Mouse (Mus musculus) R1 (cell line): Measurements from ENCODE around the gene Prkg1.
"Not testable (repeated sequence)": the region's sequence is repeated elsewhere in the genome, so short reads cannot be mapped to it uniquely, and the experiment has no call there.

Source experiments
- DNase-seq: peaks from one replicate; pipeline ENCODE4 v3.0.0-alpha.2; 2018; ENCODE audit warnings: low read depth, low spot score

The Prkg1 gene

DNA sequence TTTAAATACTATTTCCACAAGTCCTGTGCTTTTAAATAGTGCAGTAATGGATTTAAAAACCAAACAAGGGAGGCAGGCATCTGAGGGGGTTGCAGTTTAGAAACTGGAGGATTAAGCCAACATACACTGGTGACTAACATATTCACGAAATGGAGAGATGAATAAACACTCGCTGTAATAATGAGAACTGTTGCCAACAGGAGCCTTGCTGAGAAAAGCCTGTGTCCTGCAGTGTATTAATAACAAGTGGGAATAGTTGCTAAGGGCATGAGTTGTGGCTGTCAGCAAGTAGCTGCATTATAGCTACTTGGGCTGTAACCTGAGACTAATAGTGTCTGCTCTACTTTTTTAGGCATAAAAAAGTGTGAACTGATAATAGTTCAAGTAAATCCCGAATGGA lies 480.3 kb downstream of the Prkg1 start:
- no peak for DNase-seq

DNA sequence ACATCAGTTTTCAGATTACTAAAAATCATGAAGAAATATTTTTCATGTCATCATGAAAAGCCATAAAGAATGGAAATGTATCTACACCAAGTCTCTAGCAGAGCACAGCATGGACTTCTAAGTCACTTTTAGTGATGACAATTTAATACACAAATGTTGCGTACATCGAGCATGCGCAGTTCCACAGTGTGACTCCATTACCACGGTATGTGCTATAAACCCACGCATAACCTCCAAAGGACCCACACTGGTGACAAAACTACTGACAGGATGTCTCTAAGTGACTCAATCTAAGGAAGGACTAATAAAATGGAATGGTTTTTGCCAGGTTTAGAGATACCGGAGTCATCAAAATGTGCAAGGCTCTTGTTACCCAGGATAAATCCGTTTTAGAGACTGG lies 480.7 kb downstream of the Prkg1 start:
- DNase-seq: no peak

DNA sequence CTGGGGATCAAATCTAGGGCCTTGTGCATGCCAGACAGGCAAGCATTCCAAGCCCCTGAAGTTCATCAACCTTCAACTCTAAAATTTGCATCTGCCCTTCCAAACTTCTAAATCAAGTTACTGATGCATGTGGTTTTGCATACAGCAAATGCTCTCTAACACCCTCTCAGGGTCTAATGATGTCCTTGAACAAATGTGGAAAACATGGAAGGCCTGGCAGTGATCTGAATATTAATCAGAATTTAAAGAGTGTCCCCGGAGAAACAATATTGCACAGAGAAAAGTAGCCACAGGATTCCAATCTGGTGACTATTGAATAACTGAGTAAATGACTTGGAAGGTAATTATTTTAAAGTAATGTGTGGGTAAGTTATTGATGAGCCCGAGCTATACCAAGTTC lies 481.2 kb downstream of the Prkg1 start:
- DNase-seq: no peak

DNA sequence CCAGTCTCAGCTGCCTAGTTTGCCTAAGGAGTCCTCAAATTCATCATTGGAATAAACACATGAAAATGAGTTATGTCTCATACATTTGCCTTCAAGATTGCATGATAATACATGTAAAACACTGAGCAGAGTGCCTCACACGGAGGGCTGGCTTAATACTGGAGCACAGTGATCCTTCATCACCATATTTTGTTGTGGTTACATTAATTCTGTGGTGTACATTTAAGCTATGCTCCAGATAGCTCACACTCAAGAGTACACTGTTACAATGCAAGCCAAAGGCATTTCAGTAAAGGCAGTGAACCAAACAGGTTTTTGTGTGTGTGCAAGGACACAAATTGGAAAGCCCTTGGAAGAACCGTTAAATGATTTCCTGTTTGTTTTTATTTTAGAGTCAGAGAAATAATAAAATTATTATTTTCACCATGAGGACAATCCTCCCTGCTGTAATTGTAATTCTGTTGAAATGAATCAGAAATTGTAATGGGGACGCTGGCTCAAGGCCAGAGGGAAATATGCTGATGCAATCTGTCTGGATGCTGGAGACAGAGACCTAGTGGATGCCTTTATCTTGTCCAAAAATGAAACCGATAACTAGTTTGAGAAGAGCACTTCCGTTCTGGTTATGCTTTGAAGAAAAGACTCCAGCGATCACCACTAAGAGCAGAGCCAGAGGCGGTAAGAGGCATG lies 484.9 kb downstream of the Prkg1 start:
- no peak for DNase-seq

DNA sequence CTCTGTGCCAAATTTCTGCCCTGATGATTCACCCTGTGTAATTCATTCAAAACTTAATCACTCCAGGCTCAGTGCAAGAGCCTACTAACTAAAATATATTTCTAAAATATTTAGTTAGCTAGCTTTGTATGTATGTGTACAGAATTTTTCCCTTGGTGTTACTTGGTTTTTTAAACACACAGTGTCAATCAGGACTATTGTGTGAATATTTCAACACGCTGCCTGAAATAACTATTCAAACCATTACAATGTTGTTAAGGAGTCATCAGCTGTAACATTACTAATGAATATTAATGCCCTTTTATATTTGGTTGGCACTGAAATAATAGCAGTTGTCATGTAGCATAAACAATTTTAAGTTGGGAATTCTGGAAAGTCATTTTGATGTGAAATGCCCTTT lies 502.4 kb downstream of the Prkg1 start:
- no peak for DNase-seq

DNA sequence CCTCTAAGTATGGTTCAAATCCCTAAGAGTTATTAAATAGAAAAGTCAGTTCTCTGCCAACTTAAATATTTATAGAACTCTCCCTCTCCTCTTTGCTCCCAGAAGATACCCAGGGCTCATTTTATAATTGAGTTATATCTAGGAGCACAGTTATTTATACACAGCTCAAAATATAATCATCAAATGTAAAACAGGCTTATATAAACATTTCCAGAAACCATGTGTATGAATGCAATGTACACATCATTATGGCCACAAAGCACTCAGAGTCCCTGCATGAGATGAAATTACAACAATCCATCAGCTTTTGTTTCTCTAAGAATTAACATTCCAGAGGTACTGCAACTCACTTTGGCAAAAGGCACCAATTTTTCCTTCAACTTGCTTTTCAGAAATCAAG lies 504.3 kb downstream of the Prkg1 start:
- no peak for DNase-seq

DNA sequence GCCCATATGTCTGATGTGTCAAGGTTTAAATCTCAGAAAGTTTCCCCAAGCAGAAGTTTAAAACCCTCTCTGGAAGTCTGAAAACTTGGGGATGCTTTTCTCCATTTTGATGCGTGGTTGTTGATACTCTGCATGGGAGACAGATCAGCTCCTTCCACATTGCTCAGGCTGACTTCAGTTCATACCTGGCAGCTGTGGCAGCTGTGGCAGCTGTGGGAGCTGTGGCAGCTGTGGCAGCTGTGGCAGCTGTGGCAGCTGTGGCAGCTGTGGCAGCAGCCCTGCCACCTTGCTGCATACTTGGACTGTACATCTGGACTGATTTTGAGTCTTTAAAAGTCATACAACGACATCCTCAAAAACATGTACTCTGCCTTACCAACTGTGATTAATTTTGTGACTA lies 509.1 kb downstream of the Prkg1 start:
- no peak for DNase-seq

DNA sequence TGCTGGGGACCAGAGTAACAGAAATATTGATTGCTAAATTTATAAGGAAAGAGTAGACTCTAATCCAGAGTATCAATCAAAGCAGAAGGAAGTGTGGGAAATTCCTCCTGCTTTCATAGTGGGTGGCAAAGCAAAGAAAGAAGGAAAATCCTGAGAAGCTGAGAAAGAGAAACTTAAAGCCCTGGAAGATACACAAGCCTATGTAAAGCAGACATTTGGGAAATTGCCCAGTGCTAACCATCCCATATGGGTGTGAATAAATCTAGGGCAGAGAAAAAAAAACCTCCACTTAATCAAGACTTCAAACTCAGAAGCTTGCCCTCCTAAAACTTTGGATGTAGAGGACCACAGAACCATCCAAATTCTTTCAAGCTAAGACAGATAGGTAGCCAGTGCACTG lies 532.4 kb downstream of the Prkg1 start:
- no peak for DNase-seq

DNA sequence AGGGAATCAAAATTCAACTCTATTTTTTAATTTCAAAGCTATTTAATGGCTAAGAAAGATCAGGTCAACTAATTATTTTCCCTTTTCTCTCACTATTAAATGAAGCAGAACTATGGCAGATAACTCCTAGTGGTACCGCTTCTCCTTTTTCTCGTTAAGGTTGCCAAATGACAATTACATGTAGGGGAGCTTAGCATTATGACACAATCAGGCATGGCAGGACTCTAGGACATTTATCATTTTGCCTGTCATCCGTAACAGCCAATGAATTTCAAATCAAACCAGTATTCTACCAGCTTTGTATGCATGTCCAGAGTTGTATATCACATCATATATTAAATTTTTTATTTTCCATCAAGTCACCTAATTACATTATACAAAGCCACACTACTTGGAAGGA lies 536.4 kb downstream of the Prkg1 start:
- no peak for DNase-seq

DNA sequence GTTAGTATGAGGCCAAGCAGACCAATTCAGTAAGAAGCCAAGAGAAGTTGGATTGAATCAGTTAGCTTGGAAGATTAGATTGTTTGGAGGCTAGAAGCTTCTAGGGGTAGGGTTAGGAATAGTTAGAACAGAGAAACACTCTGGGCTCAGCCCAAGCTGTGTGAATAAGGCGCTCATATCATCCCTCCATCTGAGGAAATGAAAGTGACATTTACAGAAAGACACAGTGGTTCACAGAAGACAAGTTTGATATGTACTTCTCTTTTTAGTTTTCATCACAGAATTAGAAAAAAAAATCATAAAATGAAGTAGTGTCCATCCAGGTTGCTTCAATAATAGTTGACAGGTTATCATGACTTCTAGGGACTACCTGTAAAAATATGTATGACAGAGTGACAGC lies 541.4 kb downstream of the Prkg1 start:
- no peak for DNase-seq

DNA sequence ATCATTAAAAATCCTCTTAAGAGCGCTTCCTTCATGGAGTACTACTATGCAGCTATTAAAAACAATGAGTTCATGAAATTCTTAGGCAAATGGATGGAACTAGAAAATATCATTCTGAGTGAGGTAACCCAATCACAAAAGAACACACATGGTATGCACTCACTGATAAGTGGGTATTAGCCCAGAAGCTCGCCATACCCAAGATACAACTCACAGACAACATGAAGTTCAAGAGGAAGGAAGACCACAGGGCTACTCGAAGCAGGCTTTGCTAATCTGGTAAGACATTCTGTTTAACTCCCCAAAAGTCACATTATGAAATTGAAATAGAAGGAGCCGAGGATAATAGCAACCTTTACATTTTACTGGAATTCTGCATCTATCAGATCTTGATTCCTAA lies 545.6 kb downstream of the Prkg1 start:
- DNase-seq: not testable (repeated sequence)

DNA sequence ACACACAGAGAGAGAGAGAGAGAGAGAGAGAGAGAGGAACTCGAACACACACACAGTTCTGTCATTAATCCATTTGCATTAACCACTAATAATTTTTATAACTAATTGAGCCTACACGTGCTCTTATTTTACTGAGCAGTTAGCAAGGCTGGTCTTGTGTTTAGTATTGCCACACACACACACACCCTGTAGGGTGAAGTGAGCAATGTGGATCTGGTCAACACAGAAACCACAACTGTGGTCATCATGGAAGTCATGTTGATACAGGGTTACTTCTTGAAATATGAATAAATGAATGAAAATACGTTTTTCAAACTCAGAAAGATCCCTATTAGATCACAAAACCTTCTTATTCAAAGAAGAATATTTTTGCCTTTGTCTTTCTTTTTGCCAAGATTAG lies 554.0 kb downstream of the Prkg1 start:
- no peak for DNase-seq

DNA sequence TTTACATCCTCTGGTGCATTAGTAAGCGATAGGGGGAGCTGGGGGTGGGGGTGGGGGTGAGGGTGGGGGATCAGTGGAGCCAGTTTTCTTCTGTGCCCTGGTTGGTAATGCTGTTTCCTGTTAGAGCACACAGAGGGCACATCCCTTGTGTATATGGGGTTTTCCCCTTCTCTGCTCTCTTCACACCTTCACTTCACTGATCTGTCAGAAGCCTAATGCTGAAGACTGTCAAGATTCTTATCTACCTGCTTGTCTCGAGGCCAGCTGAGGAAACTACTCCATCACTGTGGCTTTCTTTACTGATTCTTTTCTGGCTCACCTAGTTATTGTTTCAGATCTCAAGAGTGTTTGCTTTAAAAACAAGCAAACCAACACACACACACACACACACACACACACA lies 554.4 kb downstream of the Prkg1 start:
- DNase-seq: no peak

DNA sequence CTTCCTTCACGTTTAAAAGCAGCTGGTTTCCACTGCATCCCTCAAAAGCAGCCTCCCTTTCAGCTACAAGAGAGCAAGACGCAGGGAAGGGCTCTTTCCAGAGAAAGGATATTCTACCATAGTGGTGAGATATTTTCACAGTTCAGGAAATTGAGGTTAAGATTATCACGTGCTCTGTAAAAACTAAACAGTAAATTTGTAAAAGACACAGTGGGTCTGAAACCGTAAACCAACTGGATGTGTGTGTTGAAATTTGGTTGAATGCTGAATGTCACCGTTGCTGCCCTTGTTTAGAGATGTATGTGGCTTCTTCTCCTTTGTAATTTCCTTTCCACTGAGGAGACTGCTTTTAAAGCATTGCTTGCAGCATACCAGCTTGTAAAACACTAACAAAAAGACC lies 565.2 kb downstream of the Prkg1 start:
- no peak for DNase-seq

DNA sequence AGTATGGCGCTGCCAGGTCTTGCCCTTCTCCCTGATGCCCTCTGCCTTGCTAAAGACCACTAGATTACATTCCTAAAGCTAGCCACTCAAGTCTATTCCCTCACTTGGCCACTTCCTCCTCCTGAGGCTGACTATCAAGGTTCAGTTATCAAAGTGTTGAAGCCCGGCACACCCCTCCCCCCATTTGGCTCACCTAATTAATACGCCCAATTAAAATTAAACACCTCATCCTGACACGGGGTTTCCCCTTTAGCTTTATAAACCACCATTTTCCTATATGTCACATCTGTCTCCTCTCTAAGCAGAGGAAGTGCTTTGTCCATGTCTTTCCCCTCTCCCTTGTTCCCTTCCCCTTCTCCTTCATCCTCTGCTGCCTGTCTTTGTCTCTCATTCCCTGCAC lies 566.4 kb downstream of the Prkg1 start:
- DNase-seq: no peak

DNA sequence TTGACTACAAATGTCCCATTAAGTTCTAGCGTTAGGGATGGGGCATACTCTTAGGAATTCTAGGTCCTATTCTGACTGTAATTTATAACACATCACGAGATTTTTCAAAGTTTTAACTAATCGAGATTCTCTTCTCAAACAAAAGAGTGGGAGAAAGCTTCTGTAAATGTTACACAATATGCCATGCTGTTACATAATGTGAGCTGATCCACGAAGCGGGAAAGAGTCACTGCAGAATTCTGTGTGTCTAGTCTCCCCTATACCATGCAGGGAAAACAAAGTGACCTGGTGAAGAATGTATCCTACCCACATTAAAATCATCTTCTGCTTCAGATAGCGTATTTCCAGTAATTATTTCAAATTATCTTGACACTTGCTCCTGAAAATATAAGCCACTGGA lies 567.8 kb downstream of the Prkg1 start:
- DNase-seq: no peak

DNA sequence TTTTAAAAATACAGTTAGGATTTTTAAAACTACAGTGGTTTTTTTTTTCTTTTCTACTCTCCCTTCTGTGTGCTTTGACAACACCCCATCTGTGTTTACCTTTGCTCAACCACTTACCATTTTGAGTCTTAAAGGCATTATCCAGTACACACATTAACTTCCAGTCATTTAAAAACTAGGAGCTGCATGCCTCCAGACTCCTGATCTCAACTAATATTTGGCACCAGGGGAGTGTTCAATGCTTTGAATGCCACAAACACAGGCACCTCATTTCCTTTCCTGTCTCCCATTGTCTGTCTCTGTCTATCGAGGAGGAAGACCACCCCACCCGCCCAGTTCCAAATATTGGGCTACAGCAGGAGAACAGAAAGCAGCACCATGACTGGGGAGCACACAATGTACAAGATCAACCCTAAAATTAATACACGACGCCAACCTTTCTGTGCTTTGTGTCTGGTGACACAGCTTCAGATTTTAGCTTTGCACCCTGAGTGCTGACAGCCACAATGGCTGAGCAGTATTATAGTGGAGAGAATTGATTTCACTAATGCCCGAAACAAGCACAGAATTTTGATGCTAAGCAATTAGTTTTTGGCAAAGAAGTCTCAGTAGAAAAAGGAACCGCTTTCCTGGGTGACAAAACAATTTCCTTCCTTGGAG lies 576.1 kb downstream of the Prkg1 start:
- no peak for DNase-seq

DNA sequence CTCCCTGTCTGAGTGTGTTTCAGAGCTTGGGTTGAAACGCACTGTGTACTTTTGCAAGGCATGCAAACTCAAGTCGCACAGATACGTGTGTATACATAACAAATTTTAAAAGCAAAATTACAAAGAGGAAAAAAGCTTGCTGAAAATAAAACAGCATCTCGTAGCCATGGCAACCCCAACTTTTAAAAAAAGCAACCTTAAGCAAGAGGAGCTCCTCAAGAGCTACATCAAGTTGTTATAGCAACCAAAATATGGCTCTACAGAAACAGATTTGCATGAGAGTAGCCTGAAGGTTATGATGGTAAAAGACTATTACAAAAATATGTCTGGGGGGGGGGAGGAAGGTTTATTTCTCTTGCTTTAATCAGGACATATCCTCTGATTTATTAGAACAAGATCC lies 584.1 kb downstream of the Prkg1 start:
- DNase-seq: no peak

DNA sequence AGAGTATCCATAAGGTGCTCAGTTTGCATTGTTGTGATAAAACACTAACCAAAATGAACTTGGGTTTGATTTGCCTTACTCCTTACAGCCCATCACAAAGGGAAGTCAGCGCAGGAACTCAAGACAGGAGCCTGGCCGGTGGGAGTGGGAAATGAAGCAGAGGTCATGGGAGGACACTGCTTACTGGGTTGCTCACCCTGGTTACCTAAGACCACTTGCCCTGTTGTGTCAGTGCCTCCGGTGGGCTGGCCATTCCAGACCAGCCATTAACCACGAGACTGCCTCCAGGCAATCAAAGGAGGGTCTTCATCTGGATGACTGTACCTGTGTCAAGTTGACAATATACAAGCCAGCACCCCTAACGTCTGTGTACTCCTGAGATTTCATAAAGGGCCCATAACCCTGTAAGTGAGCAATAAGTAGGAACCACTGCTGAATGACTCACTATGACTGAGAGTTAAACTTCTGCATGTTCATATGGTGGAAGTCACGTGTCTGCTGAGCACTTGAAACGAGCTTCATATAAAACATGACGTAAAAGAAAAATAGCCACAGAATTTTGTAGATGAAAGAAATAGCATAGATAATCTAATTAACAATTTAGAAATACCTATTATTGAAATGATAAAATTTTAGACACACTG lies 587.4 kb downstream of the Prkg1 start:
- DNase-seq: no peak

DNA sequence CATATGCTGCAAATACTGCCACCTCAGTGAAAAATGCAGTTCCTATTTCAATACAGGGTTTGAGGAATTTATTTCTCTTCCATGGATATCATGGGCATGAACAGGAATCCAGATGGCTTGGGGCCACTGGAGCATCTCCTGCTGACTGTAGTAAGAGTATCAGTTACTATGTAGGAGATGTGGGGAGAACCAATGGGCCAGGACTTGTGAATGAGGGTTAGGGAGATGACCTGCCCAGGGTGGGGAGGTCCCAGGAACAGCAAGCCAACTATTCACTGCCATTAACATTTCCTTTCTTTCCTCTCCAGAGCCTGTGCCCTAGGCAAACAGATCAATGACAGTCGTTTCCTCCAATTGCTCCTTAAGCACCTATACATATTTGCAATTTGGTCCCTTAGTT lies 593.8 kb downstream of the Prkg1 start:
- DNase-seq: peak; percentile 6

DNA sequence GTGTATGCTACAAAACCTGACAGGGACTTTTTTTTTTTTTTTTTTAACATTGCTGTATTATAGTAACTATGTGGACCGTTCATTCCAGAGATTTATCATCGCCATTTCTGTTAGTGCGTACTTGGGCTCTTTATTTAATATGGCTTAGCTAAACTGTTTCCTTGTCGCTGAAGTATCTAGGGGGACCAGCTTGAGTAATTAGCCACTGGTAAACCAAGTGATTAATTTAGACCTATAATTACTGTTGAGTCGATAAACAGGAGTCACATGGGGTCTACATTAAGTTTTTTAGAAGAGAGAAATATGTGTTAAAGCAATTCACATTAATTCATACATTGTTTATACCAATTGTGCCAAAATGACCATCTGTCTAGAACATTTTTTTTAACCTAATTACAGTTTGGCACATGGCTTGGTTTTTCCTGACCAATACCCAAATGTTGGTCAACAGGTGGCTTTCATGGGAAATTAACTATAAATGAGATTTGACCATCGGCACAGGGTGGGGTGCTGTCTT lies 605.8 kb downstream of the Prkg1 start:
- DNase-seq: no peak

DNA sequence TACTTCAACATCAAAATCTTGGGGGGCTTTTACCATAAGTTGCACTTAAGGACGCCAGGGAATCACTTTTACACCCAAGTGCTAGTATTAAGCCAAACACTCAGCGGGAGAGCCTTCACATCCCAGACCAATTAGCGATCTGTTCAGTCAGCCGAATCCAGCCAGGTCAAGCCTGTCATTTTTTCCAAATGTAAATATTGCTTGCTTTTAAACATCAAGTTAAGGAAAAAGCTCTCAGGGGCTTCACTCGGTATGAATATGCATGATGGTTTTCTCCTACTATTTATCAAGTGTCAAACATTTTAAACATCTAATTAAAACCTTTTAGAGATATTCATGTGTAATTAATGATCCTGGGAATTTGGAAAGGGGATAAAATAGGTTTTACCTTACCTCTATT lies 611.4 kb downstream of the Prkg1 start:
- no peak for DNase-seq

DNA sequence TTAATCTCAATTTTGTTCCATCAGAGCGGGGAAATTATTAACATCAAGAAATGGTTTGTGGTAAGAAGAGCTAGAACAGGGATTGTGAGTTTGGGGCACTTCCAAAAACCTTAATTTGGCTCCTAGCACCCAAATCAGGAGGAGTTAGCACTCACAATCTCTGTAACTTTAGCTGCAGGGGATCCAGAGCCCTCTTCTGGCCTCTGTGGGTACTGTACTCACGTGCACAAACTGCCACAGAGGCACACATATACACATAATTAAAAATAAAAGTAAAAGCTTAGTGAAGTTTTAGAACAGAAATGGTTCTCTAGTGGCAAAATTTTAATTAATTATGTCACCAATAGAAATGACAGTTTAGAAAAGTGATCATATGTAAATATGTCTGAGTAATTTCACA lies 614.9 kb downstream of the Prkg1 start:
- DNase-seq: peak; percentile 50
